Mouse (Mus musculus): ENCODE data around the gene Egln3. TPM values are rescaled to one million over a fixed set of nuclear protein-coding genes. Genes with fewer than 3 reads are reported as not detected.

The Egln3 gene
- polyA plus RNA-seq (2017; shearing (Covaris generic)) = 0.98 TPM

GRCm38 (mm10) chr12:54203656-54204045, at the start of gene Egln3:
TSS of gene Egln3 (minus strand) at chr12:54203860.

Data from naive thymus-derived CD4-positive, alpha-beta T cell, adult 5 months (primary cell).